Mouse (Mus musculus): ENCODE measurements at regions not wholly inside any gene's neighbourhood (a gene's known extent, or its start where the extent isn't known, plus 50 kb on each side); places are given as distances from the start of the nearest gene placed in this dataset.

GRCm38 (mm10) chr12:107579508-107579907 lies 91.1 kb downstream of the 3110018I06Rik start:
- H3K9me3 ChIP-seq (ENCODE audit: control insufficient read depth, low read length) = no peaks in the 10 kb centered on the region
- H3K36me3 ChIP-seq (ENCODE audit: control insufficient read depth, insufficient read depth, low read length) = no peaks in the 10 kb centered on the region
- no peak overlapping the region for H3K4me3 ChIP-seq (ENCODE audit: low read depth, low read length)
- no peaks in the 10 kb centered on the region; the same call in 1 of the 2 replicates for H3K4me1 ChIP-seq (replicated peaks; ENCODE audit: control insufficient read depth, insufficient read depth, low read length)
- DNase-seq (ENCODE audit: low spot score) (no peak), ATAC-seq (replicated peaks; ENCODE audit: low FRiP score) (no peak)
- no peak overlapping the region for H3K27ac ChIP-seq (ENCODE audit: low read depth, low read length)
- no peak overlapping the region for H3K9ac ChIP-seq (ENCODE audit: low read length)
- H3K27me3 ChIP-seq (ENCODE audit: control insufficient read depth, insufficient read depth, low read length) = no peaks in the 10 kb centered on the region
- 80% methylated on average over 5 of the region's 5 CpGs for WGBS
- no peak overlapping the region for H3K4me2 ChIP-seq (ENCODE audit: low read depth, low read length, severe bottlenecking)

DNA sequence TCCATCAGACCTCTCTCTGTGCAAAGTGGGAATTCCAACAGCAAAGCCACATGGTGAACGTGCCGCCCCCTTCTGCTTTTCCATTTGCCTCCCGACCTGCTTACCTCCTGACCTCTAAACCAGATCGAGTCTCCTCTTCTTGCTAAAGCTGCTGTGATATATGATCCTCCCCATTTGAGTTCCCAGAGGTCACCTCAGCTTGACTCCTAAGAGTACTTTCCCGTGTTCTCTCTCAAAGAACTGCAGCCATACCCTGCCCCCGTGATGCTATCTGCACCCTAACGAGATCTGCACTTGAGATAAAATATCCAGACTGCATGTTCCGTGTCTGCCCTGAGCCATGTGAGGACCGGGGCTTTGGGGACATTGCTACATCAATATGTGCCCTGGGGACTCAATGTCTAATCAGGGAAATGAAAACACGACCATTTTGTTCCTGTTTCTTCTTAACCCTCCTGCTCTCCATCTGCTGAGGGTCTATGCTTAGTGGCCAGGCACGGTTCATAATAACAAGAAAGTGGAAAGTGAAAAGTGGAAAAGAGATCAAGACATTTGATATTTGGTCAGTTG lies 94.8 kb downstream of the 3110018I06Rik start:
- Histone ChIP-seq H3K27me3 (ENCODE audit: control insufficient read depth, insufficient read depth, low read length) (no peaks in the 10 kb centered on the region), H3K9me3 (ENCODE audit: control insufficient read depth, low read length) (no peaks in the 10 kb centered on the region), H3K4me3 (ENCODE audit: low read depth, low read length) (no peak overlapping the region), H3K9ac (ENCODE audit: low read length) (no peak overlapping the region), H3K4me1 (replicated peaks; ENCODE audit: control insufficient read depth, insufficient read depth, low read length) (peaks cover 3% of the 10 kb centered on the region; the same call in 1 of the 2 replicates), H3K4me2 (ENCODE audit: low read depth, low read length, severe bottlenecking) (no peak overlapping the region), H3K36me3 (ENCODE audit: control insufficient read depth, insufficient read depth, low read length) (no peaks in the 10 kb centered on the region), H3K27ac (ENCODE audit: low read depth, low read length) (no peak overlapping the region)
- DNase-seq (ENCODE audit: low spot score) (no peak), ATAC-seq (replicated peaks; ENCODE audit: low FRiP score) (no peak)
- 70% methylated on average over 11 of the region's 11 CpGs for WGBS

GRCm38 (mm10) chr12:107585696-107586225 lies 97.3 kb downstream of the 3110018I06Rik start:
- H3K4me3 ChIP-seq (ENCODE audit: low read depth, low read length) = no peak overlapping the region
- peaks cover 3% of the 10 kb centered on the region; the same call in 1 of the 2 replicates for H3K4me1 ChIP-seq (replicated peaks; ENCODE audit: control insufficient read depth, insufficient read depth, low read length)
- DNase-seq (ENCODE audit: low spot score) (no peak), ATAC-seq (replicated peaks; ENCODE audit: low FRiP score) (no peak)
- no peaks in the 10 kb centered on the region for H3K9me3 ChIP-seq (ENCODE audit: control insufficient read depth, low read length)
- H3K36me3 ChIP-seq (ENCODE audit: control insufficient read depth, insufficient read depth, low read length) = no peaks in the 10 kb centered on the region
- H3K4me2 ChIP-seq (ENCODE audit: low read depth, low read length, severe bottlenecking) = no peak overlapping the region
- H3K27me3 ChIP-seq (ENCODE audit: control insufficient read depth, insufficient read depth, low read length) = no peaks in the 10 kb centered on the region
- H3K9ac ChIP-seq (ENCODE audit: low read length) = no peak overlapping the region
- WGBS = 51% methylated on average over 9 of the region's 9 CpGs
- no peak overlapping the region for H3K27ac ChIP-seq (ENCODE audit: low read depth, low read length)

DNA sequence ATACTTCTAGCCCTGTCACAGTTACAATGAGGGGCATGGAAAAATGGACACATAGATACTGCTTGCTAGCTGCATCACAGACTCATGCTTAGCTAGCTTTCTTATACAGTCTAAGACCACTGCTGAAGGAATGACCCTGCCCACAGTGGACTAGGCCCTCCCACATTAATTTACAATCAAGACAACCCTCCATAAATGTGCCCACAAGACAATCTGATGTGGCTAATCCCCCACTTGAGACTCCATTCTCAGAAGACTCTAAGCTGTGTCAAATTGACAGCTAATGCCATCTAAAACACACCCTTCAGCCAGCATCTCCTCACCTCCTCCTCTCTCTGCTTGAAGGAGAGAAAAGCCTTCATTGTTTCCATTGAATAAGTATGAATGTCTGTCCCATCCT lies 107.8 kb downstream of the 3110018I06Rik start:
- H3K4me3 ChIP-seq (ENCODE audit: low read depth, low read length) = no peak overlapping the region
- no peak overlapping the region for H3K9ac ChIP-seq (ENCODE audit: low read length)
- ATAC-seq (replicated peaks; ENCODE audit: low FRiP score) (no peak), DNase-seq (ENCODE audit: low spot score) (no peak)
- H3K4me2 ChIP-seq (ENCODE audit: low read depth, low read length, severe bottlenecking) = no peak overlapping the region
- H3K27me3 ChIP-seq (ENCODE audit: control insufficient read depth, insufficient read depth, low read length) = no peaks in the 10 kb centered on the region
- H3K27ac ChIP-seq (ENCODE audit: low read depth, low read length) = no peak overlapping the region
- H3K9me3 ChIP-seq (ENCODE audit: control insufficient read depth, low read length) = no peaks in the 10 kb centered on the region
- no peaks in the 10 kb centered on the region for H3K4me1 ChIP-seq (replicated peaks; ENCODE audit: control insufficient read depth, insufficient read depth, low read length)
- H3K36me3 ChIP-seq (ENCODE audit: control insufficient read depth, insufficient read depth, low read length) = no peaks in the 10 kb centered on the region

- Histone ChIP-seq H3K27ac (ENCODE audit: low read depth, low read length) (no peak overlapping the region), H3K36me3 (ENCODE audit: control insufficient read depth, insufficient read depth, low read length) (no peaks in the 10 kb centered on the region), H3K4me3 (ENCODE audit: low read depth, low read length) (no peak overlapping the region), H3K9ac (ENCODE audit: low read length) (no peak overlapping the region), H3K27me3 (ENCODE audit: control insufficient read depth, insufficient read depth, low read length) (no peaks in the 10 kb centered on the region), H3K4me1 (replicated peaks; ENCODE audit: control insufficient read depth, insufficient read depth, low read length) (no peaks in the 10 kb centered on the region), H3K4me2 (ENCODE audit: low read depth, low read length, severe bottlenecking) (no peak overlapping the region), H3K9me3 (ENCODE audit: control insufficient read depth, low read length) (no peaks in the 10 kb centered on the region)
- ATAC-seq (replicated peaks; ENCODE audit: low FRiP score) (no peak), DNase-seq (ENCODE audit: low spot score) (no peak)
- WGBS = 85% methylated on average over 5 of the region's 5 CpGs
These were observed 112.1 kb downstream of the 3110018I06Rik start for GRCm38 (mm10) chr12:107600576-107600975.

GRCm38 (mm10) chr12:107608966-107609365 lies 120.5 kb downstream of the 3110018I06Rik start:
- DNase-seq (ENCODE audit: low spot score) (no peak), ATAC-seq (replicated peaks; ENCODE audit: low FRiP score) (no peak)
- no peak overlapping the region for H3K4me2 ChIP-seq (ENCODE audit: low read depth, low read length, severe bottlenecking)
- H3K27me3 ChIP-seq (ENCODE audit: control insufficient read depth, insufficient read depth, low read length) = no peaks in the 10 kb centered on the region
- H3K9ac ChIP-seq (ENCODE audit: low read length) = no peak overlapping the region
- WGBS = 82% methylated on average over 6 of the region's 6 CpGs
- no peak overlapping the region for H3K4me3 ChIP-seq (ENCODE audit: low read depth, low read length)
- H3K9me3 ChIP-seq (ENCODE audit: control insufficient read depth, low read length) = no peaks in the 10 kb centered on the region
- H3K27ac ChIP-seq (ENCODE audit: low read depth, low read length) = no peak overlapping the region
- H3K4me1 ChIP-seq (replicated peaks; ENCODE audit: control insufficient read depth, insufficient read depth, low read length) = no peaks in the 10 kb centered on the region
- no peaks in the 10 kb centered on the region for H3K36me3 ChIP-seq (ENCODE audit: control insufficient read depth, insufficient read depth, low read length)

DNA sequence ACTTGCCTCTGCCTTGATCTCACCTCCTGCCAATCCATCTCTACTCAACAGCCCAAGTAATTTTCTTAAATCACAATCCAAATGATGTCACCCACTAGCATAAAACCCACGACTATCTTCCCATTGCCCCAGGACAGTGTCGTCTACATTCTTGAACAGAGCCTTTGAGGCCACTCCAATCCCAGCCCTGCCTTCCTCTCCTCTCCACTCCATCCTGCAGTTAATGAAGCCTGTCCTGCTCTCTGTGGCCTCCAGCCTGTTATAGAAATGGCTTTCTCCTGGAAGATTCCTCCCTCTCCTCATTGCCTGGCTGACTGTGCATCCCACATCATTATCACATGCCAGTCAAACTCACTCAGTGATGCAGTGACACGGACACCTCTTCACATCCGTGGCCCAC lies 121.6 kb downstream of the 3110018I06Rik start:
- Histone ChIP-seq H3K9me3 (ENCODE audit: control insufficient read depth, low read length) (no peaks in the 10 kb centered on the region), H3K4me1 (replicated peaks; ENCODE audit: control insufficient read depth, insufficient read depth, low read length) (no peaks in the 10 kb centered on the region), H3K9ac (ENCODE audit: low read length) (no peak overlapping the region), H3K36me3 (ENCODE audit: control insufficient read depth, insufficient read depth, low read length) (no peaks in the 10 kb centered on the region), H3K27me3 (ENCODE audit: control insufficient read depth, insufficient read depth, low read length) (no peaks in the 10 kb centered on the region), H3K4me3 (ENCODE audit: low read depth, low read length) (no peak overlapping the region), H3K4me2 (ENCODE audit: low read depth, low read length, severe bottlenecking) (no peak overlapping the region), H3K27ac (ENCODE audit: low read depth, low read length) (no peak overlapping the region)
- 87% methylated on average over 4 of the region's 4 CpGs for WGBS
- no peak for ATAC-seq (replicated peaks; ENCODE audit: low FRiP score)
- DNase-seq (ENCODE audit: low spot score) = no peak

DNA sequence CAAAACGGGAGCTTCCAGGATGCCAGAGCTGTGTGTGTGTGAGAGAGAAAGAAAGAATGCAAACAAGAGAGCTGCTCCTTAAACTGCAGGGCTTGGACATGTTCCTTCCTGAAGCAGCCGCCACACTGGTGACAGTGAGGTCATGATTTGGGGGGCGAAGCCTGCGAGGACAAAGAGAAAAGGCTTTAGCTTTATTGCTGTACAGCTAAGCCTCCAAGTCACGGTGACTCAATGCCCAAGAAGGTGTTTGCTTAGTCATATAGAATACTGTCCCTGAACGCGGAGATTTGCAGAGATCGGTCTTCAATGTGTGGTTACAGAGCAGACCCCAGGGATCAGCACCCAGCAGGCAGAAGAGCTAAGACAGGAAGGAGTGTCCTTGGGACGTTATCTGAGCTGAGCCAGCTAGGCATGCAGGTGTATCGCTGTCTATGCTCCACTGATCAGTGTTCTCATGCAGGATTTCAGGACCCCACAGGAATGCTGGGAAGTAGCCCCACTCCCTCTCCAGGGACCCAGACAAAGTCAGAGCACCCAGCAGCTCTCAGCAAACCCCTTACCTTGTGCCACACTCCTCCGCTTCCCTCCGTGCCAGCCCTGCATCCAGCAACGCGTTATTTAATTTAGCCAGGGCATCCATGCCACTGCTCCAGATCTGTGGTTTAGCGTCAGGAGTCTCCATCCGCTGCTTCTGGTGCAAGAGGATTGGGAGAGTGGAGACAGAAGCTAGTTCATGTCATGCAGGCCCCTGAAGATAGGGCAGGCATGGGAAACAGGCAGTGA lies 129.0 kb downstream of the 3110018I06Rik start:
- Histone ChIP-seq H3K4me1 (replicated peaks; ENCODE audit: control insufficient read depth, insufficient read depth, low read length) (no peaks in the 10 kb centered on the region), H3K27me3 (ENCODE audit: control insufficient read depth, insufficient read depth, low read length) (no peaks in the 10 kb centered on the region), H3K4me3 (ENCODE audit: low read depth, low read length) (no peak overlapping the region), H3K4me2 (ENCODE audit: low read depth, low read length, severe bottlenecking) (no peak overlapping the region), H3K9ac (ENCODE audit: low read length) (no peak overlapping the region), H3K9me3 (ENCODE audit: control insufficient read depth, low read length) (no peaks in the 10 kb centered on the region), H3K27ac (ENCODE audit: low read depth, low read length) (no peak overlapping the region), H3K36me3 (ENCODE audit: control insufficient read depth, insufficient read depth, low read length) (no peaks in the 10 kb centered on the region)
- 75% methylated on average over 16 of the region's 16 CpGs for WGBS
- ATAC-seq (replicated peaks; ENCODE audit: low FRiP score) (no peak), DNase-seq (ENCODE audit: low spot score) (no peak)

- H3K9me3 ChIP-seq (ENCODE audit: control insufficient read depth, low read length) = no peaks in the 10 kb centered on the region
- no peaks in the 10 kb centered on the region for H3K36me3 ChIP-seq (ENCODE audit: control insufficient read depth, insufficient read depth, low read length)
- no peak for DNase-seq (ENCODE audit: low spot score)
- no peak overlapping the region for H3K4me2 ChIP-seq (ENCODE audit: low read depth, low read length, severe bottlenecking)
- H3K27ac ChIP-seq (ENCODE audit: low read depth, low read length) = no peak overlapping the region
- H3K9ac ChIP-seq (ENCODE audit: low read length) = no peak overlapping the region
- no peak for ATAC-seq (replicated peaks; ENCODE audit: low FRiP score)
- H3K4me1 ChIP-seq (replicated peaks; ENCODE audit: control insufficient read depth, insufficient read depth, low read length) = no peaks in the 10 kb centered on the region
- WGBS = 81% methylated on average over 3 of the region's 3 CpGs
- no peak overlapping the region for H3K4me3 ChIP-seq (ENCODE audit: low read depth, low read length)
- no peaks in the 10 kb centered on the region for H3K27me3 ChIP-seq (ENCODE audit: control insufficient read depth, insufficient read depth, low read length)
These were observed 136.0 kb downstream of the 3110018I06Rik start for GRCm38 (mm10) chr12:107624446-107624845.

Measured in forebrain, embryonic 11.5 days (tissue).